Mouse (Mus musculus): ENCODE measurements around the gene Tepsin. TPM values are rescaled to one million over a fixed set of nuclear protein-coding genes. Genes with fewer than 3 reads are reported as not detected.

The Tepsin gene
- polyA plus RNA-seq, 1 experiment: 20.2 TPM

DNA sequence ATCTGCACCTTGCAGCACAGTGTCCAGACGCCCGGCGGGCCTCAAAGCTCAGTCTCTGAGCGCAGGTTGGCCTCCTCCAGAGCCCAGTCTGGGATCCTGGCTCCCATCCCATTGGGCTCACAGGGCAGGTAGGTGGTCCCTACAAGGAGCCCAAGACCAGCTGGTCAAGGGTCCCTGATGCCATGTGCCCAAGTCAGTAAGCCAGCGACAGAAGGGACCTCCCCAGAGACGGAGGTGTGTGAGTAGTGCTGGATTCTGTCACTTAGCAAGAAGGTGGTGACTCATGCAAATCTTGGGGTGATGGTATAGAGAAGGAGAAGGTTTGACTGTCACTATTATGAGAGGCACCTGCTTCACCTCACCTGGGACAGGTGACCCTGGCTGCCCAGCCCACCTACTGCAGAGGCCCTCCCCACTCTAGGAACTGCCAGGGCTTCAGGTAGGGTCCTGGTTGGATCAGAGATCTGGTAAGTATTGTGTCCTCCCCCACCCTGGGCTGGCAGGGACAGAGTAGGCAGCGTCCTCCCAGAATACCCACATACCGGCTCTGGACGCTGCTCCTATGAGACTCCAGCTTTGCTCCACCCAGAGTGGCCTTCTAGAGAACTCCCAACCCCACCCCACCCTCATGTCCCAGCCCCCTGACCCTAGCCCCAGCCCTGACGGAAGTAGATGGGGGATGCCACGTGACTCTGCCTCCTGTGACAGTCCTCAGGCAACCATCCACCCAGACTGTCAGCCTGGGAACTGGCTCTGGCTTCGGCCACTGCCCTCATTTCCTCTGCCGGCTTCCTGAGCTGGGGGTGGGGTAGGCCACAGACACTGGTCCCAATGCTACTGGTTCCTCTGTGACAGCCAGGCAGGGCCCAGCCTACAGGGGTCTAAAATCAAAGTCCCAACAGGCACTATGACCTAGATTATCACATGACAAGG lies 57.1 kb downstream of the Tepsin start:
- H3K4me3 ChIP-seq (ENCODE audit: insufficient read depth, low read length): peak overlapping the region; percentile 62
- peaks cover 54% of the 10 kb centered on the region for H3K4me1 ChIP-seq (ENCODE audit: control insufficient read depth, insufficient read depth, low read length)
- TF ChIP-seq POLR2A (IDR thresholded peaks at IDR 0.05; ENCODE audit: borderline replicate concordance, low read depth, low read length): no peak
- no peak for TF ChIP-seq CTCF (IDR thresholded peaks at IDR 0.05; ENCODE audit: low read depth, low read length)
- H3K27ac ChIP-seq (ENCODE audit: insufficient read depth, low read depth, low read length): peak overlapping the region; percentile 91

Other genes starting within 250 kb of the Tepsin start
- 34.0 and 34.8 TPM in 2 replicates for gene Chmp6, start 185.3 kb downstream of the Tepsin start, polyA plus RNA-seq (2012; ENCODE audit: insufficient read depth, insufficient read length, missing spikeins)
- 38.5 and 41.8 TPM in 2 replicates for gene Baiap2, start 156.0 kb downstream of the Tepsin start, polyA plus RNA-seq (2012; ENCODE audit: insufficient read depth, insufficient read length, missing spikeins)
- 9.5 and 9.9 TPM in 2 replicates for gene Aatk, start 51.6 kb downstream of the Tepsin start, polyA plus RNA-seq (2012; ENCODE audit: insufficient read depth, insufficient read length, missing spikeins)
- 13.5 and 13.8 TPM in 2 replicates for gene Cep131, start 11.9 kb downstream of the Tepsin start, polyA plus RNA-seq (2012; ENCODE audit: insufficient read depth, insufficient read length, missing spikeins)
- 21.1 and 37.7 TPM in 2 replicates for gene Ndufaf8, start 197 bp upstream of the Tepsin start, polyA plus RNA-seq (2012; ENCODE audit: insufficient read depth, insufficient read length, missing spikeins)
- gene Slc38a10, start 52.6 kb upstream of the Tepsin start, polyA plus RNA-seq (2012; ENCODE audit: insufficient read depth, insufficient read length, missing spikeins): 50.1 and 60.0 TPM in 2 replicates
- 5.2 and 5.7 TPM in 2 replicates for gene Bahcc1, start 134.2 kb upstream of the Tepsin start, polyA plus RNA-seq (2012; ENCODE audit: insufficient read depth, insufficient read length, missing spikeins)
- 2,086 and 2,131 TPM in 2 replicates for gene Actg1, start 249.8 kb upstream of the Tepsin start, polyA plus RNA-seq (2012; ENCODE audit: insufficient read depth, insufficient read length, missing spikeins)

Measured in bone marrow macrophage, adult 2 months (primary cell).